Mouse (Mus musculus) cerebellum, postnatal 4 days (tissue): ENCODE measurements around the gene Med29.

ENCODE experiments used
- DNase-seq, 2 experiments: peaks; one replicate each; pipeline ENCODE4 v3.0.0; 2022; ENCODE audit warnings: low spot score in 2 of 2, mixed read lengths in 1 of 2

The Med29 gene

GRCm38 (mm10) chr7:28392429-28393271, at the start of gene Med29, which contains the start of gene Paf1:
Med29 (minus strand) TSS chr7:28392708.
Paf1 (plus strand) TSS chr7:28392951.
- peak; percentile 88 to 92 for DNase-seq

- DNase-seq = no peak
These were observed 49.4 kb upstream of the Med29 start for GRCm38 (mm10) chr7:28441776-28442485.

- DNase-seq = no peak
These were observed 48.2 kb upstream of the Med29 start for GRCm38 (mm10) chr7:28440739-28441138.

- DNase-seq = no peak
These were observed 46.3 kb upstream of the Med29 start for GRCm38 (mm10) chr7:28438771-28439170.

GRCm38 (mm10) chr7:28437964-28438363, 45.5 kb upstream of the Med29 start:
- no peak for DNase-seq

- peak; percentile 56 to 80 for DNase-seq
These were observed 44.5 kb upstream of the Med29 start, which contains the start of gene Gmfg for GRCm38 (mm10) chr7:28436932-28437570. Gmfg (plus strand) TSS chr7:28437447.

- peak; percentile 99 to 100 for DNase-seq
These were observed 43.9 kb upstream of the Med29 start for GRCm38 (mm10) chr7:28436271-28436904.

GRCm38 (mm10) chr7:28435660-28436259, 43.3 kb upstream of the Med29 start:
- peak in 1 of 2 experiments; percentile 44 for DNase-seq

GRCm38 (mm10) chr7:28432252-28432651, 39.7 kb upstream of the Med29 start:
- no peak for DNase-seq

- DNase-seq = no peak
These were observed 38.0 kb upstream of the Med29 start for GRCm38 (mm10) chr7:28430512-28430911.

GRCm38 (mm10) chr7:28427738-28428137, 35.2 kb upstream of the Med29 start:
- DNase-seq = no peak

GRCm38 (mm10) chr7:28423018-28423417, 30.5 kb upstream of the Med29 start:
- DNase-seq = no peak

GRCm38 (mm10) chr7:28419416-28419815, 26.9 kb upstream of the Med29 start:
- DNase-seq = no peak

GRCm38 (mm10) chr7:28418096-28418670, 25.7 kb upstream of the Med29 start:
- DNase-seq = no peak

- no peak for DNase-seq
These were observed 24.9 kb upstream of the Med29 start for GRCm38 (mm10) chr7:28417368-28417767.

GRCm38 (mm10) chr7:28412826-28413225, 20.3 kb upstream of the Med29 start:
- no peak for DNase-seq

GRCm38 (mm10) chr7:28410841-28411475, 18.4 kb upstream of the Med29 start:
- no peak for DNase-seq

GRCm38 (mm10) chr7:28401942-28402341, 9.4 kb upstream of the Med29 start:
- no peak for DNase-seq

GRCm38 (mm10) chr7:28401030-28401429, 8.5 kb upstream of the Med29 start:
- no peak for DNase-seq

- DNase-seq = no peak
These were observed 6.3 kb upstream of the Med29 start for GRCm38 (mm10) chr7:28398696-28399340.
